Mouse (Mus musculus) megakaryocyte, embryonic 14.5 days (primary cell): ENCODE results near the gene Pcare. TPM values are rescaled to one million over a fixed set of nuclear protein-coding genes. Genes with fewer than 3 reads are reported as not detected.

ENCODE experiments used
- H3K27me3 ChIP-seq: replicated peaks from 2 replicates; pipeline ENCODE3; 2012; ENCODE audit warnings: inconsistent platforms
- H3K36me3 ChIP-seq: replicated peaks from 2 replicates; pipeline ENCODE3; 2012; ENCODE audit warnings: low read length, inconsistent platforms, mixed read lengths
- H3K4me1 ChIP-seq: 2 replicates; pipeline ENCODE4 v1.6.1; 2012; ENCODE audit warnings: inconsistent platforms
- H3K4me3 ChIP-seq: replicated peaks from 2 replicates; pipeline ENCODE3; 2012; ENCODE audit warnings: moderate library complexity, mild to moderate bottlenecking, inconsistent platforms
- H3K9me3 ChIP-seq: 2 replicates; pipeline ENCODE4 v1.6.1; 2012; ENCODE audit warnings: inconsistent platforms
- FLI1 ChIP-seq: IDR thresholded peaks from 2 replicates; pipeline ENCODE4 v1.6.1; 2012; ENCODE audit warnings: low read length, inconsistent platforms, mixed read lengths
- GATA1 ChIP-seq: IDR thresholded peaks from 3 replicates; pipeline ENCODE4 v1.6.1; 2012; ENCODE audit warnings: mixed read lengths, low read length, inconsistent platforms, borderline replicate concordance
- polyA plus RNA-seq: library from polyadenylated mRNA; stranded (reverse); fragments of >175 nt; gene quantifications from 2 replicates; pipeline ENCODE4 v1.2.3, GENCODE M21; 2012; ENCODE audit warnings: low replicate concordance; ENCODE audit not compliant: insufficient read depth

Pcare gene
- polyA plus RNA-seq, 1 experiment: not detected

DNA sequence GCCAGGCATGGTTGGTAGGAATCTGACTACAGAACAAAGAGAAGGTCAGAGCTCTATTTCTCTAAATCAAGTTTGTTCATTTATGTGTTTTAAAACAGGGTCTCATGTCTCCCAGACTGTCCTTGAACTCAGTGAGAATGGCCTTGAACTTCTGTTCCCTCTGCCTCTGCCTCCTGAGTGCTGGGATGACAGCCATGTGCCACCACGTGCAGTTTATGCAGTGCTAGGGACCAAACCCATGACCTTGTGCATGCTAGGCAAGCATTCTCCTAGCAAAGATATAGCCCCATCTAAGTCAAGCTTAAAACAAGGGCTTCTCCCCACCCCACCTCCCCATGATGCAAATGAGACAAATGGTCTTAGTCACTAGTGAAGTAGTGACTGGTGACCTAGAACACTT is 47.6 kb downstream of the Pcare start:
- H3K36me3 ChIP-seq: no peaks in the 10 kb centered on the region
- no peaks in the 10 kb centered on the region for H3K4me1 ChIP-seq
- H3K4me3 ChIP-seq: no peak overlapping the region
- peaks cover 21% of the 10 kb centered on the region for H3K27me3 ChIP-seq
- TF ChIP-seq FLI1: no peak
- TF ChIP-seq GATA1: no peak
- peaks cover 17% of the 10 kb centered on the region for H3K9me3 ChIP-seq

DNA sequence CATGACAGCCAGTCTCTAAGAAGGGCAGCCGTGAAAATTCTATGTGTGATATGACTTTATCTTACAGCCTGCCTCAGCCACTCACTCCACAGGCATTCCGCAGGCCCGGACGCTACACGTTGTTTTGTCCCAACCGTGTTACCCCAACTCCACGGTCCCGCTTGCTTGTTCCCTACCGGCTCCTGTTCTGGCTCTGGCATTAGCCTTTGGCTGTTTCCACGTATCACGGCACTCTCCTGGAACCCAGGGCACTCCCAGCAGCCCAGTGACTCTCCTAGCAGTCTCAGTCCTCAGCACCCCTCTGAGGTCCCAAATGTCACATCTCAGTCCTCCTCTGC is 54.1 kb downstream of the Pcare start:
- no peaks in the 10 kb centered on the region for H3K9me3 ChIP-seq
- no peaks in the 10 kb centered on the region for H3K36me3 ChIP-seq
- H3K4me3 ChIP-seq: no peak overlapping the region
- H3K4me1 ChIP-seq: no peaks in the 10 kb centered on the region
- H3K27me3 ChIP-seq: peaks cover 33% of the 10 kb centered on the region
- TF ChIP-seq FLI1 (no peak), GATA1 (no peak)

DNA sequence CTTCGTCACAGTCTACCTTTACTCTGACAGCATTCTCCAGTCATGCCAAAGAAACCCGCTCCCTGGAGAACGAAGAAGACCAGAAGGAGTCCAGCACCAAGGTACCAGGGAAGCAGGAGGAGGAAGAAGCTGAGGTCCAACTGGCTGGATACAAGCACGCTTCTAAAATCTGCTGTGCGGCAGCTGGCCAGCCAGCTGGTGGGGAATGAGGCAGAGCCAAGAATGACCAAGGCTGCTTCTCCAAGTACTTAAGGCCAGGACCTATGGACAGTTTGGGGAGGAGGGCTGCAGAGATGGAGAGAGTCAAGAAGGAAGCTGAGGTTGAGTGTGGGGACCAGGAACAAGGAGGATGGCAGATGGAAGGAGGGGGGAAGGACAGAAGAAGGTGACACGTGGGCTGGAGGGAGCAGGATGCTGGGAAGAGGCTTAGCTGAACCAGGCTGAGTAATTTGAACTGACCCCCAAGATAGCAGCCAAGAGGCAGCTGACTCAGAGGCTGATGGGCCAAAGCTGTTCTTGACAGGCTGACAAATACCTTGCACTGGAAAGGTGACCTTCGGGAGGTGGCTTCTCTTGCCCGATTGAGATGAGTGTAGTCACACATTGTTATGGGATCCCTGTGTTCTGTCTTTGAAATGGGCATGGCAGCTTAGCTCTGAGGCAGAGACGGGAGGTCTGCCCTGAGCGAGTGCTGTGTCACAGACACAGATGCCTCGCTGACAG is 54.6 kb downstream of the Pcare start:
- Histone ChIP-seq H3K4me3 (no peak overlapping the region), H3K9me3 (no peaks in the 10 kb centered on the region), H3K4me1 (no peaks in the 10 kb centered on the region), H3K36me3 (no peaks in the 10 kb centered on the region), H3K27me3 (peaks cover 33% of the 10 kb centered on the region)
- no peak for TF ChIP-seq FLI1
- no peak for TF ChIP-seq GATA1

DNA sequence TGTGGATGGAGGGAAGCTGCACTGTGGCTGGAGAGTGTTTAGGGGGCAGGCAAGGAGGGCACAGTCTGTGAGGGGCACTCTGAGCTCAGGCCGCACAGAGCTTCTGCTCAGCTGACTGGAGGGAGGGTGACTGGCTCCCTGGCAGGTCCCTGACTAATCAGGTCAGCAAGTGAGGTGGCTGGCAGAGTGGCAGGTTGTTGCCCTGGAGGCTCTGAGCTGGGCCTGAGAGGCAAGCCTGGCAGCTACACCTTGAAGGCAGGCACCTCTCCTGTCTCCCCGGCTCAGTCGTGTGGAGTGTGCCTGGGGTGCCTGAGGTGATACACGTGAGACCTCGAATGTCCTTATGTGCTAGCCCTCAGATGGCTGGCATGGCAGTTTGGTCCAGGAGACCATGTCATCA is 56.3 kb downstream of the Pcare start:
- Histone ChIP-seq H3K36me3 (no peaks in the 10 kb centered on the region), H3K4me1 (peaks cover 4% of the 10 kb centered on the region), H3K9me3 (no peaks in the 10 kb centered on the region), H3K4me3 (no peak overlapping the region), H3K27me3 (peaks cover 31% of the 10 kb centered on the region)
- TF ChIP-seq FLI1 (no peak), GATA1 (no peak)

DNA sequence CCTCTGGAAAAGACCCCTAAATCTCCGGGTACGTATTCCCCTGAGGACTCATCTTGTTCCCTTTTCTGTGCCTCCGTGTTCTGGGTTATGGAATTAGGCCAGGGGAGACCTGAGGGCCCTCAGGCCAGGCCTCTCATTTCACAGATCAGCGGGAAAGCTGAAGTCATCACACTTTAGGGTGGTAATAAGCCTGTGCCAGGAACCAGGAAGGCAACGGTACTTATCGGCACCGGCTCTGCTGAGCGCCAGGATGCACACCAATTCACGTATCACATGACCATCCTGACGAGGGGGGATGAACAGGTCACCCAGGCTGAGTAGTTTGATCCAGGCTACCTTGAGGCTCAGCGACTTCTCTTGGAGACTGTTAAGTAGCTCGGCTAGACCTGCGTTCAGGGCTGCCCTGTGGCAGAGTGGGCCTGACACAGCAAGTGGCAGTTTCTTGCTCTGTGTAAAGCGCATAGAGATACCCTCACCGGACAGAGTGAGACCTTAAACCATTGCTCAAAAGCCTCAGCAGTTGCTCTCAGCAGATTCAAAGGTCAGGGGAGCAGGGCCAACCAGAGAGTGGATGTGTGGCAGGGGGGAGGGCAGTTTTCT is 56.9 kb downstream of the Pcare start:
- H3K36me3 ChIP-seq: no peaks in the 10 kb centered on the region
- H3K27me3 ChIP-seq: peaks cover 31% of the 10 kb centered on the region
- H3K4me3 ChIP-seq: no peak overlapping the region
- H3K4me1 ChIP-seq: peaks cover 7% of the 10 kb centered on the region
- no peaks in the 10 kb centered on the region for H3K9me3 ChIP-seq
- TF ChIP-seq FLI1 (no peak), GATA1 (no peak)

DNA sequence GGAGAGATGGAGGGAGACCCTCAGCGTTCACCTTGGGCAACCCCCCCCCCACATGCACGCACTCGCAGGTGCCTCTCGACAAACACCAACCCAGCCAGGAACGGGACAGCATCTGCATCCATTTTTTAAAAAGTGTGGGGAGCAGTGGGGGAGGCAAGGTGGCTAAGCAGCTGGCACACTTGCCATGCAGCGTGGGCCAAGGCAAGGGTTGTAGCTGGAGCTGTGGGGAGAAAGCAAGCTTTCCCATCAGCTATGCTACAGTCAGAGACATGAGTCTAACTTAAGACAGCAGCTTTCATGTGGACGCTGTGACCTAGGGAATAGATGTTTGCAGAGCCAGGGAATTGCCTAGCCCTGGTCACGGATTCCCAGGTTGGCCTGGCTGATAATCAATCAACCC is 57.5 kb downstream of the Pcare start:
- no peak for TF ChIP-seq FLI1
- no peak for TF ChIP-seq GATA1
- H3K9me3 ChIP-seq: no peaks in the 10 kb centered on the region
- peaks cover 7% of the 10 kb centered on the region for H3K4me1 ChIP-seq
- H3K36me3 ChIP-seq: no peaks in the 10 kb centered on the region
- H3K4me3 ChIP-seq: no peak overlapping the region
- H3K27me3 ChIP-seq: peaks cover 28% of the 10 kb centered on the region

DNA sequence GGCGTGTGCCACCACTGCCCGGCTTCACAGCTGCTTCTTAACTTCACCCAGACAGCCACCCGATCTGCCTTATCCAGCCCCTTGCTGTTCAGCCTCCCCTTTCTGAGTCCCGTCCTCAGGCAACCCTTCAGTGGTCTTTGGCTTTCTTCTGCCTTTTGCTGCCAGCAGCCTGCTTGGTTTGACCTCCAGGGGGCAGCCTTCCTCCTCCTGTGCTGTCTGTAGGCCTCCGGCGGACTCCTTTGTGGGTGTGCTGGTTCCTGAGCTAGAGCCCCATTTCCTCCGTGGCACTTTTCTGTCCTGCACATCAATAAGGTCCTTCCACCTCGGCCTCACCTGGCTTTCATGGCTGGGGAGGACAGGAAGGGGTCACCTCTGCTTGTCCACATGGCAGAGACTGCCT is 58.9 kb downstream of the Pcare start:
- H3K4me1 ChIP-seq: peaks cover 7% of the 10 kb centered on the region
- no peaks in the 10 kb centered on the region for H3K9me3 ChIP-seq

More for the DNA sequence above, 58.9 kb downstream of the Pcare start:
- Histone ChIP-seq H3K4me3 (no peak overlapping the region), H3K36me3 (no peaks in the 10 kb centered on the region), H3K27me3 (peaks cover 31% of the 10 kb centered on the region)
- TF ChIP-seq FLI1 (no peak), GATA1 (no peak)

Other genes starting within 250 kb of the Pcare start
- gene Ndc80, start 226.0 kb downstream of the Pcare start, polyA plus RNA-seq: 1.2 and 2.9 TPM in 2 replicates
- gene Spdya, start 200.8 kb downstream of the Pcare start, polyA plus RNA-seq: not detected in 2 replicates
- 2.2 and 15.4 TPM in 2 replicates for gene Wdr43, start 137.0 kb downstream of the Pcare start, polyA plus RNA-seq
- gene Togaram2, start 79.6 kb downstream of the Pcare start, polyA plus RNA-seq: not detected in 2 replicates
- gene Clip4, start 15.6 kb upstream of the Pcare start, polyA plus RNA-seq: not detected in 2 replicates